ENCODE assay signal across 21 mouse cellular contexts in genomic region chr3:129488774-129489173, GRCm38 (mm10). TPM values are rescaled to one million over a fixed set of nuclear protein-coding genes. Genes with fewer than 3 reads are reported as not detected.
A peak's percentile ranks its signal among the peaks of the same experiment; 100 is the strongest.
DNase-seq lines count a peak whose midpoint lies in the region; ATAC-seq lines count a peak whose summit lies in the region.
"Had no signal": no experiment of that assay in that cellular context is flagged by ENCODE, and none has a peak within 500 bp of the region (broad histone marks: within the 10 kb centered on the region; RNA-seq: fewer than 3 reads in every experiment).

No protein-coding gene starts in this region.

- H3K36me3 ChIP-seq in splenic B cell, adult 2 months (ENCODE audit: control insufficient read depth, insufficient read depth, low read length, poor library complexity, severe bottlenecking): no peaks in the 10 kb centered on the region
- H3K36me3 ChIP-seq: embryonic facial prominence, embryonic 15.5 days; forebrain, embryonic 10.5 days; forebrain, embryonic 15.5 days; heart, embryonic 12.5 days; hindbrain, embryonic 12.5 days had no signal

- no peaks in the 10 kb centered on the region for H3K27me3 ChIP-seq in splenic B cell, adult 2 months (ENCODE audit: control insufficient read depth, insufficient read depth, low read length, poor library complexity, severe bottlenecking)
- H3K27me3 ChIP-seq: embryonic facial prominence, embryonic 15.5 days; forebrain, embryonic 15.5 days; heart, embryonic 12.5 days; hindbrain, embryonic 12.5 days had no signal

- DNase-seq in B cell, adult 2 months: peak; percentile 18 to 27
- peak; percentile 2 for DNase-seq in spleen, adult 12 weeks (ENCODE audit: low spot score)
- peak; percentile 67 for DNase-seq in splenic B cell, adult 2 months (ENCODE audit: low read depth, low spot score)
- DNase-seq in adrenal gland, postnatal 25 days: no peak
- no peak for DNase-seq in cerebellum, adult 11 months
- no peak for DNase-seq in lung, postnatal 4 days
- DNase-seq: adrenal gland, postnatal 10 days; cerebellum, adult 2 months; cerebellum, postnatal 10 days; embryo, embryonic 11 days; gastrocnemius, postnatal 14 days; heart, postnatal 36 days had no signal

- peak; percentile 20 for ATAC-seq in granulocyte monocyte progenitor cell, adult 5-6 weeks (replicated peaks; ENCODE audit: poor library complexity, severe bottlenecking)
- ATAC-seq: CD4-positive, CD25-positive, alpha-beta regulatory T cell, adult 4 months; forebrain, embryonic 15.5 days; hindbrain, embryonic 16.5 days; inflammation-experienced regulatory T-cells, adult 6 months had no signal

RNA-seq across cellular contexts. Expression of gene Elovl6, which starts 43.4 kb away (rescaled TPM):
- 24.6 and 31.6 TPM in 2 replicates for total RNA-seq in granulocyte monocyte progenitor cell, adult 5-6 weeks (2014; fragmentation: Nextera tagmentation)
- 10.9 and 13.2 TPM in 2 replicates for total RNA-seq in granulocyte monocyte progenitor cell, adult 5-6 weeks (2017)
- total RNA-seq in adrenal gland, postnatal 25 days (2021): 46.0 and 73.5 TPM in 2 replicates

Comparison
In these comparisons a context has a peak if more than half of its experiments do, and no peak if none do; other contexts are left out.
1. DNase-seq: peak in B cell, adult 2 months (2 of 2), spleen, adult 12 weeks (single experiment) and splenic B cell, adult 2 months (single experiment); none in adrenal gland, postnatal 25 days (single experiment), cerebellum, adult 11 months (single experiment) and lung, postnatal 4 days (0 of 2).